Mouse (Mus musculus): ENCODE measurements around the gene Tsc2.

GRCm38 (mm10) chr17:24586532-24586931 is 45.9 kb downstream of the Tsc2 start:
- TF ChIP-seq CTCF (IDR thresholded peaks at IDR 0.05; ENCODE audit: low read depth) (no peak), EP300 (optimal IDR thresholded peaks at IDR 0.05) (no peak)
